Mouse (Mus musculus): ENCODE measurements around the gene Ganc.

The Ganc gene

DNA sequence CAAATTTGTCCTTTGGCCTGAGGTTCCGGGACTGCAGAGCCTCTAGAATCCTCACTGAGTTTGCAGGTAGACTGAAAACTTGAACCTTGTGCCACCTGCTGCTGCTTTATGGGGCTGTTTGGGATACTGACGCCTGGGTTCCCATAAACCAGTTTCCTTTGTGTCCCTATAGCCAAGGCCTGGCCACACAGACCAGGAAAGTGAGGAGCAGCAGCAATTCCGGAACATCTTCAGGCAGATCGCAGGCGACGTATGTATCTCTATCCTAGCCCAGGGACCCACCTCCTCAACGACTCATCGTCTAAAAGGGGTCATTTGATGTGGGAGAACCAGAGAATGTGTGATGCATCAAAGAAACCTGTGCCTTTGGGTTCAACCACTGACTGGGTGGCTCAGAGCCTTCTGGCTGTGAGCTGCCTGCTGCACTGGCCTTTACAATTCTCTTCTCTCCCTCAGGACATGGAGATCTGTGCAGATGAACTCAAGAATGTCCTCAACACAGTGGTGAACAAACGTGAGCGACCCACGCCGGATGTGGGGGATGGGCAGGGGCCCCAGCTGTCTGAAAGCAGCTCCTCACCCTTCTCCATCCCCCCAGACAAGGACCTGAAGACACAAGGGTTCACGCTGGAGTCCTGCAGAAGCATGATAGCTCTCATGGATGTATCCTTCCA lies 98.4 kb downstream of the Ganc start:
- DNase-seq (ENCODE audit: low spot score): no peak

DNA sequence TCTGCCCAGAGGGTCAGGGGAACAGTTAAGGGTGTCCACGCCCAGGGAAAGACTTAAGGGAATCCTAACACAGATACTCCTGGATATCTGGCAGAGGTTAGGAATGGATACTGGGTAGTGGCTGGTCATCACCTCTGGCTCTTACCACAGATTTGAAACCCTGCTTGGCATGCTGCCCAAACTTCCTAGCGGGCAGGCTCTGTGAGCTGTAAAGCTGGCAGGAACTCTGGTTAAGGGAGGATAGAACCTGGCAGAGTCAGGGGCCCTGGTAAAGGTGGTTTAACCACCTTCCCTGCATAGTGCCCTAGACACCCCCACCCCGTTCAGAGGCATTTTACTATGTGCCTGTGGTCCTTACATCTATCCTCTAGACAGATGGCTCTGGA lies 98.9 kb downstream of the Ganc start:
- DNase-seq (ENCODE audit: low spot score): no peak

DNA sequence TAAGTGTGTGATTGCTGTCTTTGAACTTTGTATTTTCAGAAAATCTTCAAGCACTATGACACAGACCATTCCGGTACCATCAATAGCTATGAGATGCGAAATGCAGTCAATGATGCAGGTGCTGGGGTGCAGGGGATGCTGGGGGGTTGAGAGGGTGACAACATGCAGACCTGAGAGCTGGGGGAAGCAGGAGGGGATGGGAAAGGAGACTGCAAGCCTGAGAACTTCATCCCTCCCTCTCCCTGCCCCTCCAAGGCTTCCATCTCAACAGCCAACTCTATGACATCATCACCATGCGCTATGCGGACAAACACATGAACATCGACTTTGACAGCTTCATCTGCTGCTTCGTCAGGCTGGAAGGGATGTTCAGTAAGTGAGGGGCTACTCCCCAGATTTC lies 99.4 kb downstream of the Ganc start:
- DNase-seq (ENCODE audit: low spot score): no peak

DNA sequence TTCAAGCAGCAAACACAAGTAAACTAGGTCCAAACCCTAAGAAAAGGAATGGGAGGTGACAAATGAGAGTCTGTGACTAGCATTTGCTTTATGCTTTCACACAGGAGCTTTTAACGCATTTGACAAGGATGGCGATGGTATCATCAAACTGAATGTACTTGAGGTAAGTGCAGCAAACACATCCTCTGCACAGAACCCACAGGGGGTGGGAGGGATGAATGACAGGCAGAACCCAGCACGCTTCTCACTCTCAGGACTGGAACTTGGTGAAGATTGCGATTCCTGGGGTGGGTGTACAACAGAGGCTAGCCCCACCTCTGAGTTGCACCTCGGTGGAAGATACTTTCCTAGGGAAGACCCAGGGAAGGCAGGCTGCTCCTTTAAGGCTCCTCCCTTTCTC lies 100.3 kb downstream of the Ganc start:
- no peak for DNase-seq (ENCODE audit: low spot score)
